Mouse (Mus musculus) myocyte (in vitro differentiated cells): ENCODE results near the gene Khdc1b. TPM values are rescaled to one million over a fixed set of nuclear protein-coding genes. Genes with fewer than 3 reads are reported as not detected.

Experiments used
- H3K27me3 ChIP-seq: one replicate; pipeline ENCODE4 v1.6.1; 2011; ENCODE audit not compliant: control insufficient read depth, insufficient read depth, insufficient read length
- H3K36me3 ChIP-seq: one replicate; pipeline ENCODE4 v1.6.1; 2011; ENCODE audit not compliant: control insufficient read depth, insufficient read depth
- H3K4me2 ChIP-seq: one replicate; pipeline ENCODE4 v1.6.1; 2011; ENCODE audit warnings: low read depth, control low read depth
- H3K4me3 ChIP-seq: one replicate; pipeline ENCODE4 v1.5.1; 2011; ENCODE audit warnings: mild to moderate bottlenecking, control low read depth, moderate library complexity
- H3K79me2 ChIP-seq: one replicate; pipeline ENCODE4 v1.6.1; 2011; ENCODE audit not compliant: control insufficient read depth, insufficient read depth
- H3ac ChIP-seq: one replicate; pipeline ENCODE4 v1.6.1; 2011; ENCODE audit not compliant: control insufficient read depth, insufficient read length
- CEBPB ChIP-seq: IDR thresholded peaks from 2 replicates; pipeline ENCODE4 v1.6.1; 2011; ENCODE audit warnings: mild to moderate bottlenecking, moderate library complexity; ENCODE audit not compliant: poor library complexity, insufficient read depth, severe bottlenecking
- E2F4 ChIP-seq: IDR thresholded peaks from one replicate; pipeline ENCODE4 v1.6.1; 2011; ENCODE audit warnings: mild to moderate bottlenecking, control low read depth, moderate library complexity; ENCODE audit not compliant: insufficient read depth
- MAX ChIP-seq: IDR thresholded peaks from one replicate; pipeline ENCODE4 v1.6.1; 2011; ENCODE audit warnings: low read depth, mild to moderate bottlenecking, control low read depth
- MYOD1 ChIP-seq, 3 experiments: IDR thresholded peaks; one replicate each; pipeline ENCODE4 v1.6.1; 2011; ENCODE audit warnings: control low read depth in 2 of 3, low read depth in 2 of 3, mild to moderate bottlenecking in 2 of 3, moderate library complexity in 1 of 3; ENCODE audit not compliant: insufficient read length in 2 of 3, control insufficient read depth in 1 of 3
- MYOG ChIP-seq, 3 experiments: IDR thresholded peaks; one replicate each; pipeline ENCODE4 v1.6.1; 2011; ENCODE audit warnings: control low read depth in 2 of 3, low read depth in 2 of 3, mild to moderate bottlenecking in 2 of 3; ENCODE audit not compliant: insufficient read length in 2 of 3, control insufficient read depth in 1 of 3, insufficient read depth in 1 of 3
- POLR2A ChIP-seq: IDR thresholded peaks from one replicate; pipeline ENCODE4 v1.6.1; 2011; ENCODE audit warnings: low read depth, mild to moderate bottlenecking, control low read depth, moderate library complexity; ENCODE audit not compliant: insufficient read length
- POLR2AphosphoS2 ChIP-seq: IDR thresholded peaks from one replicate; pipeline ENCODE4 v1.6.1; 2011; ENCODE audit warnings: low read depth, control low read depth; ENCODE audit not compliant: insufficient read length
- REST ChIP-seq: IDR thresholded peaks from one replicate; pipeline ENCODE4 v1.6.1; 2011; ENCODE audit warnings: mild to moderate bottlenecking, control low read depth, moderate library complexity; ENCODE audit not compliant: insufficient read depth, insufficient read length
- TCF12 ChIP-seq: IDR thresholded peaks from one replicate; pipeline ENCODE4 v1.6.1; 2011; ENCODE audit warnings: mild to moderate bottlenecking, control low read depth; ENCODE audit not compliant: poor library complexity, insufficient read depth, severe bottlenecking
- TCF3 ChIP-seq: IDR thresholded peaks from one replicate; pipeline ENCODE4 v1.6.1; 2011; ENCODE audit warnings: low read depth, control low read depth; ENCODE audit not compliant: insufficient read length
- USF1 ChIP-seq: IDR thresholded peaks from one replicate; pipeline ENCODE4 v1.6.1; 2011; ENCODE audit warnings: low read depth, mild to moderate bottlenecking, control low read depth, moderate library complexity
- polyA plus RNA-seq: library from polyadenylated mRNA; unstranded; fragments of >200 nt; fragmentation: generic; extraction: Trizol; gene quantifications from one replicate; pipeline ENCODE4 v1.2.1, GENCODE M21; 2012; ENCODE audit warnings: missing spikeins

Gene Khdc1b
- polyA plus RNA-seq, 1 experiment = not detected

DNA sequence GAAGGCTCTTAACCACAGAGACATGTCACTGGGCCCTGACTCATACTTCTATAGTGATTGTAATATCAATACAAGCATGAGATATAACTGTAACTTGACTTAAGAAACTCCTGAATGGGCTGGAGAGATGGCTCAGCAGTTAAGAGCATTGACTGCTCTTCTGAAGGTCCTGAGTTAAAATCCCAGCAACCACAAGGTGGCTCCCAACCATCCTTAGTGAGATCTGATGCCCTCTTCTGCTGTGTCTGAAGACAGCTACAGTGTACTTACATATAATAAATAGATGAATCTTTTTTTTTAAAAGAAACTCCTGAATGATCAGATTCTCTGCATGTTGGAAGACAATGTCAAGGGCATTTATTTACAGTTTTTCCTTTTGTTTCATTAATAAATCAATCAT lies 36.0 kb downstream of the Khdc1b start:
- no peak for TF ChIP-seq E2F4
- Histone ChIP-seq H3K4me3 (no peak overlapping the region), H3ac (no peak overlapping the region), H3K79me2 (no peaks in the 10 kb centered on the region), H3K36me3 (no peaks in the 10 kb centered on the region), H3K4me2 (no peak overlapping the region), H3K27me3 (no peaks in the 10 kb centered on the region)

DNA sequence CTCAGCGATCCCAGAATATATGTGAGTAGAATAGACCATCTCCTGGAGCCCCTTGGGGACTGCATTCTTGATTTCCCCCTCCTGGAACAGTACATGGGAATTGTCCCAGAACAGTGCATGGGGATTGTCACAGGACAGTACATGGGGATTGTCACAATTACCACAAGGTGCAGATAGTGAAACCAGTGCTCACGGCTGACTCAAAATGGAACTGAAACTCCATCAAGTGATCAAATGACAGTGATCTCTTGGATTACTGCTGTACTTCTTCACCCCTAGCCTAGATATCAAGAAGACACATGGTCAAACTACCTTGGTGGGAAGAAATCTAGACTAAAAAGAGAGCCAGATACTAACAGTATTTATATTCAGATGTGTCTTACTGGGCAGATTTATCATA lies 42.3 kb downstream of the Khdc1b start:
- Histone ChIP-seq H3K4me2 (no peak overlapping the region), H3K27me3 (no peaks in the 10 kb centered on the region), H3K79me2 (no peaks in the 10 kb centered on the region), H3K4me3 (no peak overlapping the region), H3ac (no peak overlapping the region), H3K36me3 (no peaks in the 10 kb centered on the region)
- TF ChIP-seq REST (no peak), TCF3 (no peak)

DNA sequence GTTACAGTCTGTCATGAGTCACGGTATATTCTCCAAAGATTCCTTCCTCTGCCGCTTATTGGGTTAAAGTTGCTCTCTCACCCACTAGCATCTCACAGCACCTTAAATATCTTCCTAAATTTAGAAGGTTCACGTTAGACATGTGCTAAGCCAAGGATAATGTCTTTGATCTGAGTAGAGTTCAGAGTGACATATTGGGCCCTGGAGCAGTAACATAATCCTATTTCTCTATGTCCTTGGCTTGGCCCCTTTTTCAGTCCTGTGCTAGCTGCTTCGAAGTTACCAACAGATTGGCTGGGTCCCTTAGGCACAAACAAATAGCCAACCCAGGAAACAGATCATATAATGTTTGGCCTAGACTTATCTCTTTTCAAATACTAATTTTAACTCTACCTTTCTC lies 44.7 kb downstream of the Khdc1b start:
- no peak for TF ChIP-seq POLR2AphosphoS2
- TF ChIP-seq MAX = no peak
- no peak for TF ChIP-seq REST
- TF ChIP-seq MYOG (IDR thresholded peaks at IDR 0.05; ENCODE audit: control insufficient read depth in 1 of 3, insufficient read depth in 1 of 3, insufficient read length in 2 of 3, low read depth in 2 of 3) = no peak
- TF ChIP-seq MYOD1 (IDR thresholded peaks at IDR 0.05; ENCODE audit: control insufficient read depth in 1 of 3, insufficient read length in 2 of 3, low read depth in 2 of 3) = no peak
- H3K36me3 ChIP-seq = no peaks in the 10 kb centered on the region
- no peak overlapping the region for H3ac ChIP-seq
- no peaks in the 10 kb centered on the region for H3K27me3 ChIP-seq
- no peak overlapping the region for H3K4me2 ChIP-seq
- no peaks in the 10 kb centered on the region for H3K79me2 ChIP-seq
- no peak overlapping the region for H3K4me3 ChIP-seq

DNA sequence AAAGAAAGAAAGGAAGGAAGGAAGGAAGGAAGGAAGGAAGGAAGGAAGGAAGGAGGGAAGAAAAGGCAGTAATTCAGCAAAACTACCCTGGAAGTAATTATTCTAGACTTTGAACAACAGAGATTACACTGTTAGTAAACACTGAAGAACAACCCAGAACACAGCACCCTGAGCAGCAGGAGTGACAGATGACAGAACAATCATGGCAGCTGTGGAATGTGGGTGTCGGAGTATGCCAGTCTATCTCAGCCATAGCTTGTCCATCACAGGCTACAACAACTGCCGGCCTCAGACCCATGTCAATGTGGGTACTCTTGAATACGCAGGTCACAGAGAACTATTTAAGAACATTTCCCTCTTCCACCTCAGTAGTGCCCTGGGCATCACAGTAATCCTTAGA lies 48.3 kb downstream of the Khdc1b start:
- TF ChIP-seq MYOG (IDR thresholded peaks at IDR 0.05; ENCODE audit: control insufficient read depth in 1 of 3, insufficient read depth in 1 of 3, insufficient read length in 2 of 3, low read depth in 2 of 3) = no peak
- TF ChIP-seq TCF3 = no peak
- Histone ChIP-seq H3K4me2 (no peak overlapping the region), H3K79me2 (no peaks in the 10 kb centered on the region), H3K36me3 (no peaks in the 10 kb centered on the region), H3K4me3 (no peak overlapping the region), H3ac (no peak overlapping the region), H3K27me3 (no peaks in the 10 kb centered on the region)

DNA sequence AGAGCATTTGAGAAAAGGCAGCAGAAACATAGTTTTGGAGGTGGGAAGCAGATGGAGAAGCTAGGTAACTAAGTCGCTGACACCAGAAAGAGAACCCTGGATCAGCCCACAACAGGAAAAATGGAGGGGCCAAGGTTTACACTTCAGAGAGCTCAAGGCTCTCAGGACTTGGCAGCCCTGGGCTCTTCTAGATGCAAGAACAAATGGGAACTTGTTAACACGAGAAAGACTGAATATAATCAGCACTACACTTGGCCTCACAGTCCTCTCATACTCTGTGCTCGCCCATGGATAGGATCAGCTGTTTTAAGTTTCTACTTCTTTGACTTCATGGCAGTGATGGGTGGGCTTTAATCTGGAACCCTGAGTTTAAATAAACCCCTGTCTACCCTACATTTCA lies 51.5 kb downstream of the Khdc1b start:
- Histone ChIP-seq H3K79me2 (no peaks in the 10 kb centered on the region), H3K4me3 (no peak overlapping the region), H3ac (no peak overlapping the region), H3K4me2 (no peak overlapping the region), H3K36me3 (no peaks in the 10 kb centered on the region), H3K27me3 (no peaks in the 10 kb centered on the region)
- no peak for TF ChIP-seq TCF12
- TF ChIP-seq E2F4 = no peak
- no peak for TF ChIP-seq CEBPB
- TF ChIP-seq USF1 = no peak
- no peak for TF ChIP-seq POLR2A
- no peak for TF ChIP-seq MYOG (IDR thresholded peaks at IDR 0.05; ENCODE audit: control insufficient read depth in 1 of 3, insufficient read depth in 1 of 3, insufficient read length in 2 of 3, low read depth in 2 of 3)

Other genes starting within 250 kb of the Khdc1b start
- 0.52 TPM for gene Tmem14a, start 165.0 kb upstream of the Khdc1b start, polyA plus RNA-seq
- gene Gsta3, start 143.0 kb upstream of the Khdc1b start, polyA plus RNA-seq = 0.30 TPM
- gene Khdc1a, start 33.9 kb upstream of the Khdc1b start, polyA plus RNA-seq = not detected
- not detected for gene Khdc1c, start 15.2 kb upstream of the Khdc1b start, polyA plus RNA-seq